Comparison of ENCODE assay signal across 15 mouse cellular contexts in genomic region chr11:79093386-79093906, GRCm38 (mm10). TPM values are rescaled to one million over a fixed set of nuclear protein-coding genes. Genes with fewer than 3 reads are reported as not detected.
DNase-seq lines count a peak whose midpoint lies in the region; ATAC-seq and TF ChIP-seq lines count a peak whose summit lies in the region.
"Had no signal": no experiment of that assay in that cellular context is flagged by ENCODE, and none has a peak within 500 bp of the region (broad histone marks: within the 10 kb centered on the region; RNA-seq: fewer than 3 reads in every experiment).

No protein-coding gene starts in this region.

- intact Hi-C loops in heart, adult 2 months (cut with DNase I): loop anchor here (2.0 kb wide), 1 partner anchor 41 kb away; no protein-coding TSS in a partner anchor
- intact Hi-C loops in heart, postnatal 36 days (cut with DNase I): no loop called here

- peaks cover 31% of the 10 kb centered on the region for H3K4me1 ChIP-seq in heart, adult 2 months (ENCODE audit: control insufficient read depth, insufficient read depth, low read length)
- H3K4me1 ChIP-seq in kidney, postnatal 0 days (replicated peaks; ENCODE audit: insufficient read depth, low read length): peaks cover 22% of the 10 kb centered on the region
- H3K4me1 ChIP-seq in intestine, embryonic 14.5 days (replicated peaks; ENCODE audit: control insufficient read depth, insufficient read depth, low read length): peaks cover 44% of the 10 kb centered on the region

- TF ChIP-seq CTCF in heart, adult 2 months (IDR thresholded peaks at IDR 0.05): no peak
- TF ChIP-seq CTCF in kidney, postnatal 0 days (IDR thresholded peaks at IDR 0.05; ENCODE audit: low read depth): no peak

- H3K9me3 ChIP-seq in kidney, postnatal 0 days (replicated peaks; ENCODE audit: low read length): no peaks in the 10 kb centered on the region
- no peaks in the 10 kb centered on the region for H3K9me3 ChIP-seq in intestine, embryonic 14.5 days (ENCODE audit: control insufficient read depth, low read length)
- H3K9me3 ChIP-seq: hindbrain, embryonic 15.5 days; limb, embryonic 15.5 days had no signal

- no peaks in the 10 kb centered on the region for H3K36me3 ChIP-seq in heart, adult 2 months (ENCODE audit: control insufficient read depth, insufficient read depth, low read length)
- no peaks in the 10 kb centered on the region for H3K36me3 ChIP-seq in kidney, postnatal 0 days (ENCODE audit: insufficient read depth, low read length)
- H3K36me3 ChIP-seq in intestine, embryonic 14.5 days (ENCODE audit: control insufficient read depth, insufficient read depth, low read length): no peaks in the 10 kb centered on the region
- H3K36me3 ChIP-seq: hindbrain, embryonic 15.5 days; limb, embryonic 15.5 days had no signal

- no peaks in the 10 kb centered on the region for H3K79me2 ChIP-seq in heart, adult 2 months (replicated peaks; ENCODE audit: control insufficient read depth, insufficient read depth, low read length)

- H3K27ac ChIP-seq in heart, adult 2 months: peak overlapping the region; percentile 83
- peak overlapping the region; percentile 85; the same call in 1 of the 2 replicates for H3K27ac ChIP-seq in kidney, postnatal 0 days
- H3K27ac ChIP-seq in intestine, embryonic 14.5 days (ENCODE audit: low read depth): peak overlapping the region; percentile 78; the same call in 1 of the 2 replicates
- H3K27ac ChIP-seq: hindbrain, embryonic 15.5 days had no signal

- no peaks in the 10 kb centered on the region for H3K27me3 ChIP-seq in heart, adult 2 months (ENCODE audit: control insufficient read depth, insufficient read depth, low read length)
- no peaks in the 10 kb centered on the region for H3K27me3 ChIP-seq in kidney, postnatal 0 days (ENCODE audit: insufficient read depth, low read length)
- no peaks in the 10 kb centered on the region for H3K27me3 ChIP-seq in intestine, embryonic 14.5 days (replicated peaks; ENCODE audit: control insufficient read depth, insufficient read depth, low read length)
- H3K27me3 ChIP-seq: hindbrain, embryonic 15.5 days; limb, embryonic 15.5 days had no signal

- ATAC-seq in kidney, postnatal 0 days (replicated peaks; ENCODE audit: low FRiP score, low read depth): no peak
- ATAC-seq in intestine, embryonic 14.5 days (replicated peaks; ENCODE audit: low FRiP score, low TSS enrichment, low read depth): no peak
- ATAC-seq in inflammation-experienced regulatory T-cells, adult 6 months: no peak

- no peak for DNase-seq in heart, adult 2 months
- DNase-seq in heart, postnatal 36 days: no peak
- no peak for DNase-seq in kidney, postnatal 0 days (ENCODE audit: low spot score)
- no peak for DNase-seq in kidney, adult 18-20 months
- peak; percentile 30 for DNase-seq in 416B (ENCODE audit: low read depth)
- no peak for DNase-seq in intestine, embryonic 14.5 days (ENCODE audit: low spot score)
- no peak for DNase-seq in right cerebral cortex, postnatal 10 days (ENCODE audit: low spot score in 2 of 2)
- DNase-seq: adrenal gland, postnatal 14 days; kidney, postnatal 36 days; spleen, adult 18-20 months had no signal

- no peak for TF ChIP-seq EP300 in heart, adult 2 months (IDR thresholded peaks at IDR 0.05; ENCODE audit: insufficient read depth, low read depth, low read length)

- no peak overlapping the region for H3K4me3 ChIP-seq in heart, adult 2 months
- no peak overlapping the region for H3K4me3 ChIP-seq in kidney, postnatal 0 days (replicated peaks; ENCODE audit: low read depth, low read length)
- H3K4me3 ChIP-seq in intestine, embryonic 14.5 days (ENCODE audit: low read depth, low read length): no peak overlapping the region
- H3K4me3 ChIP-seq: hindbrain, embryonic 15.5 days; left cerebral cortex, adult 2 months; limb, embryonic 15.5 days had no signal

- H3K9ac ChIP-seq in heart, adult 2 months (ENCODE audit: low read depth, low read length): no peak overlapping the region
- no peak overlapping the region for H3K9ac ChIP-seq in kidney, postnatal 0 days (ENCODE audit: low read depth, low read length)
- H3K9ac ChIP-seq in intestine, embryonic 14.5 days (ENCODE audit: low read length): no peak overlapping the region
- H3K9ac ChIP-seq: hindbrain, embryonic 15.5 days; limb, embryonic 15.5 days had no signal

- no peak overlapping the region for H3K4me2 ChIP-seq in kidney, postnatal 0 days (ENCODE audit: low read length)
- no peak overlapping the region for H3K4me2 ChIP-seq in intestine, embryonic 14.5 days (ENCODE audit: low read length)
- H3K4me2 ChIP-seq: hindbrain, embryonic 15.5 days; limb, embryonic 15.5 days; midbrain, embryonic 11.5 days had no signal

- TF ChIP-seq POLR2A in heart, adult 2 months (IDR thresholded peaks at IDR 0.05; ENCODE audit: insufficient read depth, low read depth, low read length): no peak

- WGBS in heart, adult 2 months: 59% methylated on average over 15 of the region's 15 CpGs
- WGBS in kidney, postnatal 0 days: 75% methylated on average over 15 of the region's 15 CpGs
- WGBS in intestine, embryonic 14.5 days: 68% methylated on average over 15 of the region's 15 CpGs

RNA-seq across cellular contexts. Expression of gene Ksr1, which starts 52.8 kb away (rescaled TPM):
- 1 to 10 TPM; 5.1 to 7.0 TPM for total RNA-seq in heart, adult 2 months (2021)
- polyA plus RNA-seq in heart, adult 2 months (2012; rRNA removed): 6.7 and 7.8 TPM in 2 replicates
- total RNA-seq in heart, postnatal 36 days (2021): 1 to 10 TPM; 6.6 to 6.7 TPM
- 1.7 and 1.8 TPM in 2 replicates for polyA plus RNA-seq in kidney, postnatal 0 days (2015; fragmentation: Nextera tagmentation; extraction: Ambion mirVana)
- polyA plus RNA-seq in intestine, embryonic 14.5 days (2014; fragmentation: Nextera tagmentation; extraction: Ambion mirVana): 5.5 and 6.0 TPM in 2 replicates
- polyA plus RNA-seq in inflammation-experienced regulatory T-cells, adult 6 months (2017; shearing (Covaris generic)): 1 to 10 TPM; 3.6 to 4.6 (median 3.9) TPM
